Mouse (Mus musculus) heart, postnatal 4 days (tissue): ENCODE results near the gene Exoc6. TPM values are rescaled to one million over a fixed set of nuclear protein-coding genes. Genes with fewer than 3 reads are reported as not detected.
"Not testable (repeated sequence)": the region's sequence is repeated elsewhere in the genome, so short reads cannot be mapped to it uniquely, and the experiment has no call there.

Source experiments
- DNase-seq: peaks from one replicate; pipeline ENCODE4 v3.0.0; 2021
- total RNA-seq, 2 experiments: library from RNA; stranded (reverse); gene quantifications; 2 replicates each; pipeline ENCODE4 v1.2.3; 2021

Gene Exoc6
- total RNA-seq, 2 experiments from 2014 or later: 27.6 to 28.3 TPM

GRCm38 (mm10) chr19:37540201-37540600 is 10.0 kb upstream of the Exoc6 start:
- DNase-seq: peak; percentile 43

- DNase-seq: peak; percentile 52
Observed at GRCm38 (mm10) chr19:37543537-37544326, 6.5 kb upstream of the Exoc6 start.

GRCm38 (mm10) chr19:37544476-37544875 is 5.7 kb upstream of the Exoc6 start:
- no peak for DNase-seq

- DNase-seq: no peak
Observed at GRCm38 (mm10) chr19:37545231-37545630, 5.0 kb upstream of the Exoc6 start.

GRCm38 (mm10) chr19:37545725-37546124 is 4.5 kb upstream of the Exoc6 start:
- DNase-seq: no peak

- DNase-seq: no peak
Observed at GRCm38 (mm10) chr19:37546776-37547175, 3.4 kb upstream of the Exoc6 start.

- no peak for DNase-seq
Observed at GRCm38 (mm10) chr19:37551040-37551566, 885 bp downstream of the Exoc6 start.

GRCm38 (mm10) chr19:37553376-37554265 is 3.4 kb downstream of the Exoc6 start:
- DNase-seq: no peak

- not testable (repeated sequence) for DNase-seq
Observed at GRCm38 (mm10) chr19:37554266-37554650, 4.0 kb downstream of the Exoc6 start.

GRCm38 (mm10) chr19:37555863-37556566 is 5.8 kb downstream of the Exoc6 start:
- DNase-seq: no peak

GRCm38 (mm10) chr19:37557898-37558297 is 7.7 kb downstream of the Exoc6 start:
- DNase-seq: no peak

GRCm38 (mm10) chr19:37559286-37560079 is 9.3 kb downstream of the Exoc6 start:
- DNase-seq: no peak

GRCm38 (mm10) chr19:37560080-37560427 is 9.8 kb downstream of the Exoc6 start:
- DNase-seq: no peak

GRCm38 (mm10) chr19:37561106-37561892 is 11.1 kb downstream of the Exoc6 start:
- DNase-seq: no peak

GRCm38 (mm10) chr19:37563763-37564162 is 13.5 kb downstream of the Exoc6 start:
- DNase-seq: peak; percentile 49

- no peak for DNase-seq
Observed at GRCm38 (mm10) chr19:37565806-37566205, 15.6 kb downstream of the Exoc6 start.

- no peak for DNase-seq
Observed at GRCm38 (mm10) chr19:37569186-37569754, 19.1 kb downstream of the Exoc6 start.

- DNase-seq: no peak
Observed at GRCm38 (mm10) chr19:37570966-37571718, 20.9 kb downstream of the Exoc6 start.

- DNase-seq: no peak
Observed at GRCm38 (mm10) chr19:37574802-37575201, 24.6 kb downstream of the Exoc6 start.

GRCm38 (mm10) chr19:37579607-37580006 is 29.4 kb downstream of the Exoc6 start:
- DNase-seq: no peak
